Mouse (Mus musculus): ENCODE data around the gene Tac4. TPM values are rescaled to one million over a fixed set of nuclear protein-coding genes. Genes with fewer than 3 reads are reported as not detected.

Gene Tac4
- total RNA-seq, 2 experiments from 2014 or later, result not detected

DNA sequence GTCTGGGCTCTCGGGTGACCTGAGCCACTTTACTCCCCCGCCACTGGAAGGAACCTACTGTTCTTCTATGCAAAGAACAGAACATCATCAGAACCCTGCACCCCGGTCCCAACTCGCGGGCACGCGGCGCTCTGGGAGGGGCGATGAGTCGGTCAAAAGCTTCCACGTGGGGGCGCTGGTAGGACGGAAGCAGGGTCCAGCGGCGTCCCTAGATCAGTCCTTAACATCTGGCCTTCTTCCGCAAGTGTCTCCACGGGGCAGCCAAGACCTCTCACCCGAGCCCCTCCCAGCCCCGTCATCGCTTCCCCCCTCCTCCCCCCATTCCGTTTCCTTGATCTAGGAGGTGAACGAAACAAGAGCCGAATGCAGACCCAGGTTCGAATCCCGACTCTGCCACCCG, 2.8 kb upstream of the Tac4 start:
- peak; percentile 54 for ATAC-seq (replicated peaks; ENCODE audit: low FRiP score, poor library complexity, severe bottlenecking)

GRCm38 (mm10) chr11:95259088-95259849, 2.1 kb upstream of the Tac4 start:
- ATAC-seq (replicated peaks; ENCODE audit: low FRiP score, poor library complexity, severe bottlenecking), result peak; percentile 72

- ATAC-seq (replicated peaks; ENCODE audit: low FRiP score, poor library complexity, severe bottlenecking), result no peak
Measured at GRCm38 (mm10) chr11:95263816-95264454, 2.6 kb downstream of the Tac4 start.

DNA sequence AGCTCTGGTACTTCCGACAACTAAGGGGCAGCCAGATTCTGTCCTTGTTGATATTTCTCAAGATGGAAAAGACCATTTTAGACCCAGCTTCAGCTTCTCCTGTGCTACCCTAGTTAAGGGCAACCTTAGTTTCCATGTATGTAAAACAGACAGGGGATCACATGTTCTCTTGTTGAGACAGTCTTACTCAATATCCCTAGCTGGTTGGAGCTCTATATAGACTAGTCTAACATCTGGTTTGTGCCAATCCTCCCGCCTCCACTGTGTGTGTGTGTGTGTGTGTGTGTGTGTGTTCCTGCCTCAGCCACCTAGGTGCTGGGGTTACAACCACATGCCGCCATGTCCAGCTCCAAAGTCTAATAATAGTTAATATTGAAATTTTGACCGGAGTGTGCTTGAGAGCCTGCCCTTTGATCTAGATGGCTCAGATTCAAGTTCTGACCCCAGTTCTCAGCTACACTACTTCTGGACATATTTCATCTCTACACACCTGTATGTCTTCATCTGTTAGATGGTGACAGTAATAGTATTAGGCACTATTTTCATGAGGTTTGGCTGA, 3.2 kb downstream of the Tac4 start:
- no peak for ATAC-seq (replicated peaks; ENCODE audit: low FRiP score, poor library complexity, severe bottlenecking)

- no peak for ATAC-seq (replicated peaks; ENCODE audit: low FRiP score, poor library complexity, severe bottlenecking)
Measured at GRCm38 (mm10) chr11:95266540-95267245, 5.4 kb downstream of the Tac4 start.

GRCm38 (mm10) chr11:95273661-95274060, 12.3 kb downstream of the Tac4 start:
- ATAC-seq (replicated peaks; ENCODE audit: low FRiP score, poor library complexity, severe bottlenecking), result no peak

- no peak for ATAC-seq (replicated peaks; ENCODE audit: low FRiP score, poor library complexity, severe bottlenecking)
Measured at GRCm38 (mm10) chr11:95274613-95275012, 13.3 kb downstream of the Tac4 start.

DNA sequence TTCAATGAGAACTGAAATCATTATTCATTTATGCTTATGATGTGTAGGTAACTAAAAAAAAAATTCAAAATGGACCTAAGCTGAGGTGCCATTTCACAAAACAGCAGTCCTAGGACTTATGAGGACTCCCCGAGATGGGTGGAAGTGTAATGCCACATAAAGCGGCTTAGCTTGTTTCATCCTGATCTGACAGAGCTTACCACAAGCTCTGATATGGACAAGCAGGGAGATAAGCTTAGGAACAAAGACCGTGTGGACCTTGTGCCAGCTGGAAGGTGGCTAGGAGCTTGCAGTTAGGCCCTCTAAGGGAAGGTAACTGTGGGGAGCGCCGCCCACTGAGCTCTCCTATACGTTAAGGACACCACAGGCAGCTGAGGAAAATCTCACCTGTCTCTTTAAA, 14.7 kb downstream of the Tac4 start:
- ATAC-seq (replicated peaks; ENCODE audit: low FRiP score, poor library complexity, severe bottlenecking), result no peak

DNA sequence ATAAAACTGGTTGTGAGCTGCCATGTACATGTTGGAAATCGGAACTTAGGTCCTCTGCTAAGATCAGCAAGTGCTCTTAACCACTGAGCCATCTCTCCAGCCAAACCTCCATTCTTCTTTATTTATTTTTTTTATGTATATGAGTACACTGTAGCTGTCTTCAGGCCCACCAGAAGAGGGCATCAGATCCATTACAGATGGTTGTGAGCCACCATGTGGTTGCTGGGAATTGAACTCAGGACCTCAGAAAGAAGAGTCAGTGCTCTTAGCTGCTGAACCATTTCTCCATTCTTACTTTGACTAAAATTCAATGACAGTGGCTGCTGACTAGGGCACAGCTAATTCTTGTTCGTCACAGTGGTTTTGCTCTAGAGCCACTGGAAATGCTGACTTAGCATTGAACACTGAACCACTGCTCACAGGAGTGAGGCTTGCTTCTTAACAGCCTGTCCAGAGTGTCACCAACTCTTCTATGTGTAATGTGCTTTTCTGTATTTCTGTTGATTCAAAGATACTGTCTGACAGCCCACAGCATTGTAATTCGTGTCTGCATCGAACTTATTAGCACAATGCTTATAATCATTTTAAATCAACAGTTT, 17.8 kb downstream of the Tac4 start:
- ATAC-seq (replicated peaks; ENCODE audit: low FRiP score, poor library complexity, severe bottlenecking), result no peak

DNA sequence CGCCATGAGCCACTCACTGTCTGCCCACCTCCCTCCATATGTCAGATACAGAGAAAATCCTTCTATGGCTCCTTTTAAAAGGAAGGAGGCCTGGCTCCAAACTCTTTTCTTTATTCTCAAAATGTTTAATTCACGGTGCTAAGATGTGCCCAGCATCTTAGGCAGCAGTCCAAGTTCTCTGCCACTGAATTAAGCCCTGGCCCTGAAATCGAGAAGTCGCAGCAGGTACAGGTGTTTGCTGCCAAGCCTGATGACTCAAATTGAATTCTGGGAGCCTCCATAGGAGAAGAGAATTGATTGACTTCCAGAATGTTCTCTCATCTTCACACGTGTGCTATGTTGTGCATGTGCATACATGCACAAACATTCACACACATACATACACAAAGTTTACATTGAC, 21.0 kb downstream of the Tac4 start:
- no peak for ATAC-seq (replicated peaks; ENCODE audit: low FRiP score, poor library complexity, severe bottlenecking)

DNA sequence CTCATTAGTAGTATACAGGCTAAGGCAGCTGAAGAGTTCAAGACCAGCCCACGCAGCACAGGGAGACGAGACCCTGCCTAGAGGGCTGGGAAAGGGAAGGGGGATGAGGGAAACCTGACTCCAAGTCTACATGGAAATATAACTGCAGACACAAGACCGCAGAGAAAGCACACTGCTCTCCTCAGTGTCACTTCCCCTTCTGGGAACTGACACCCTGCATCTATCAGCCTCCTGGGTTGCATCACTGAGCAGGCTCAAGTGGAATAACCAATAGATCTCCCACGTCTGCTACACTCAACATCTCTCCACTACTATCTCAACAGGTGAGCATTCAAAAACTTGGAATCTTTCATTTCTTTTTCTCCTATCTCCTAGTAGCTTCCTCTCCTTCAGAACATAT, 30.7 kb downstream of the Tac4 start:
- ATAC-seq (replicated peaks; ENCODE audit: low FRiP score, poor library complexity, severe bottlenecking), result no peak

GRCm38 (mm10) chr11:95293017-95293624, 31.8 kb downstream of the Tac4 start:
- ATAC-seq (replicated peaks; ENCODE audit: low FRiP score, poor library complexity, severe bottlenecking), result no peak

DNA sequence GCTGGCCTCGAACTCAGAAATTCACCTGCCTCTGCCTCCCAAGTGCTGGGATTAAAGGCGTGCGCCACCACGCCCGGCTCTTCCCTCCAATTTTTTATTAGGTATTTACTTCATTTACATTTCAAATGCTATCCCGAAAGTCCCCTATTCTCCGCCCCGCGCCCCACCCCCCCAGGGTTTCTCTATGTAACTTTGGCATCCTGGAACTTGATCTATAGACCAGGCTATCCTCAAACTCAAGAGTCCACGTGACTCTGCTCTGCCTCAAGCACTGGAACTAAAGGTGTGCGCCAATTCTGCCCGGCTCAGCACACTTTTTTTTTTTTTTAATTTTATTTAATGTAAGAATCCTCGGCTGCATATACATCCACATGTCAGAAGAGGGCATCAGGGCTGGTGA, 34.4 kb downstream of the Tac4 start:
- ATAC-seq (replicated peaks; ENCODE audit: low FRiP score, poor library complexity, severe bottlenecking), result no peak

DNA sequence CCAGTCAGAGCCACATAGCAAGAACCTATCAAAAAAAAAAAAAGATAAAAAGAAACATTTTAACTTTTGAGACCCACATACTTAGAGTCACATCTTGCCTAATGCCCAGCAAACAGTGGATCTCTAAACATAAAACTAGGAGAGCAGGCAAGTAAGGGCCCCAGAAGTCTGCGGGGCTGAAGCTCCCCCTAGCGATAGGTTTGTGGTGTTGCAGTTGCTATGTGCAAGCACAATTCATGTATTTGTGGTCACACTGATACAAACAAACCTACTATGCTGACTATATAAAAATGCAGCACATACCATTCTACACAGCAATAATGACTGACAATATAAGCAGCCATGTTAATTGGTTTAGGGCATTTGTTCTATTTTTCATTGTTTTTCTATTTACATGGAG, 36.8 kb downstream of the Tac4 start:
- ATAC-seq (replicated peaks; ENCODE audit: low FRiP score, poor library complexity, severe bottlenecking), result peak; percentile 92

DNA sequence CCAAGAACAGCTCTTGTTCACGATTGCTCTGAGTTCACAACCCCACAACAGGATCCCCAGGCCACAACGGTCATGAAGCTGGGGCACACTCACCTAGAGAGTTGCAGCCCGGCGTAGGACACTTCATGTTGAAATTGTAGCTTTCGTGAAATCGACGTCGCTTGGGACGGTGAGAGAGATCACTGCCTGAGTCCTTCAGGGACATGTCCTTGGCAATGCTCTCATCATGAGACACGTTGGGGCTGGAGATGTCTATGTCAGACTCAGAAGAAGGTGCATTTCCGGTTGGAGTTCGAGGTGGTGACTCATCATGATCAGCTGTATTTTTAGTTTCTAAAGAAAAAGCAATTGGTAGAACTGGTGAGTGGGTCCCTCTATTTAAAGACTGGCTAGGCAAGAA, 38.6 kb downstream of the Tac4 start:
- no peak for ATAC-seq (replicated peaks; ENCODE audit: low FRiP score, poor library complexity, severe bottlenecking)

- no peak for ATAC-seq (replicated peaks; ENCODE audit: low FRiP score, poor library complexity, severe bottlenecking)
Measured at GRCm38 (mm10) chr11:95301772-95302171, 40.4 kb downstream of the Tac4 start.

- ATAC-seq (replicated peaks; ENCODE audit: low FRiP score, poor library complexity, severe bottlenecking), result no peak
Measured at GRCm38 (mm10) chr11:95305600-95305999, 44.3 kb downstream of the Tac4 start.

DNA sequence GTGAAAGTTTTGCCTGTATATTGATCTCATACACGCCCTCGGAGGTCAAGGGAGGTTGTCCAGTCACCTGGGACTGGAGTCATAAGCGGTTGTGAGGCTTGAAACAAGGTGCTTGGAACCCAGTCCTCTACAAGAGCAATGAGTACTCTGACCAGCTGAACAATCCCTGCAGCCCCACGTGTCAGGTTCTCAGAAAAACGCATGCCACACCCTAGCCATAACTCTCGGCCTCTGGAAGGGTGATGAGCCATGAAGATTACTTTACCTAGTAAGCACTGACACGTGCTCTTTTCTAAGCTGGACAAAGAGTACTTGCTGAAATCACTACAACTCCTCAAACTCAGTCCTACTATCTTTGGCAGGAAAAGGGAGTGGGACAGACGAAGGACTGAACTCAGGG, 46.2 kb downstream of the Tac4 start:
- ATAC-seq (replicated peaks; ENCODE audit: low FRiP score, poor library complexity, severe bottlenecking), result no peak

DNA sequence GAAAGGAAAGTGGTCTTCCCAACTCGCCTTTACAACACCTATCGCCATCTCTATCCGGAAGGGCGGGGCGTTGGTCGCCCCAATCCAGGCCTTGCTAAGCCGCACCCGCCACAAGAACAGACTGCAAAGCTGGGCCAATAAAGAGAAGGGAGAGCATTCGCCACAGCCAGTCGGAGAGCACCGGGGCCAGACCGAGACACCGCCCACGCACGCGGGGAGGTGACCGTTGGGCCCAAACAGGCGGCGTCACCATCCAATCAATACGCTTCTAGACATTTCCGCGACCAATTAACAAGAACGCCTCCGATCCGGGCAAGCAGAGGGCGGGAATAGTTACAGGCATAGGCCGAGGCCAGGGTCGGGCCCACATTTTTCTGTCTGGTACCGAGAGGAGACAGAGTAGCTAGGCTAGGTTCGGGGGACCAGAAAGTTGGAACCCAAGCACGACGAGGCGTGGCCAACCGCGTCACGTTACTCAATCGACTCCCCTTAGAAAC, 48.2 kb downstream of the Tac4 start:
- ATAC-seq (replicated peaks; ENCODE audit: low FRiP score, poor library complexity, severe bottlenecking), result peak; percentile 92

Measured in erythroblast, adult 5-6 weeks (primary cell).